Mouse (Mus musculus) B cell, adult 67 days (primary cell): ENCODE data around the gene Kcnt1. TPM values are rescaled to one million over a fixed set of nuclear protein-coding genes. Genes with fewer than 3 reads are reported as not detected.

ENCODE experiments used
- total RNA-seq, 2 experiments: library from RNA; stranded (reverse); gene quantifications; 4 replicates each; pipeline ENCODE4 v1.2.4; 2023

The Kcnt1 gene
- not detected for total RNA-seq

GRCm38 (mm10) chr2:25863337-25864131 is at the start of gene Kcnt1:
Gene Kcnt1 (plus strand): TSS chr2:25863734.

GRCm38 (mm10) chr2:25815748-25816147 is 47.8 kb upstream of the Kcnt1 start, which contains the start of gene Glt6d1:
Gene Glt6d1 (minus strand): TSS chr2:25815848.

GRCm38 (mm10) chr2:25822806-25823205 is 40.7 kb upstream of the Kcnt1 start, which contains the start of gene Lcn9:
Gene Lcn9 (plus strand): TSS chr2:25823153.

GRCm38 (mm10) chr2:25847226-25847625 is 16.3 kb upstream of the Kcnt1 start, which contains the start of gene Sohlh1:
Gene Sohlh1 (minus strand): TSS chr2:25847248.

Other genes with a start within 250 kb of the Kcnt1 start
- not detected for gene Ccdc183, start 246.1 kb upstream of the Kcnt1 start, total RNA-seq
- gene Tmem141, start 241.7 kb upstream of the Kcnt1 start, total RNA-seq, result 1 to 10 TPM in 1 of 2 experiments, not detected in 1; 1.5 TPM
- 1 to 10 TPM in 1 of 2 experiments, under 1 TPM in 1; 0.68 to 5.9 TPM for gene Fcna, start 235.7 kb upstream of the Kcnt1 start, total RNA-seq
- gene Lcn8, start 210.6 kb upstream of the Kcnt1 start, total RNA-seq, result not detected
- gene Lcn5, start 205.8 kb upstream of the Kcnt1 start, total RNA-seq, result not detected
- not detected for gene Lcn6, start 186.9 kb upstream of the Kcnt1 start, total RNA-seq
- not detected for gene Lcn10, start 181.0 kb upstream of the Kcnt1 start, total RNA-seq
- not detected for gene Obp2a, start 163.7 kb upstream of the Kcnt1 start, total RNA-seq
- 10 to 100 TPM; 24.7 to 28.4 TPM for gene Bmyc, start 157.0 kb upstream of the Kcnt1 start, total RNA-seq
- gene Obp2b, start 126.7 kb upstream of the Kcnt1 start, total RNA-seq, result not detected
- not detected for gene Lcn3, start 98.2 kb upstream of the Kcnt1 start, total RNA-seq
- gene Lcn11, start 86.7 kb upstream of the Kcnt1 start, total RNA-seq, result not detected
- not detected for gene Gm13539, start 81.5 kb upstream of the Kcnt1 start, total RNA-seq
- gene Glt6d1, start 47.9 kb upstream of the Kcnt1 start, total RNA-seq, result not detected
- gene Lcn9, start 40.6 kb upstream of the Kcnt1 start, total RNA-seq, result not detected
- gene Sohlh1, start 16.5 kb upstream of the Kcnt1 start, total RNA-seq, result not detected
- gene Camsap1, start 119.5 kb downstream of the Kcnt1 start, total RNA-seq, result 10 to 100 TPM; 27.7 to 47.2 TPM
- gene Ubac1, start 158.0 kb downstream of the Kcnt1 start, total RNA-seq, result 10 to 100 TPM; 31.4 to 34.7 TPM